Mouse (Mus musculus): Measurements from ENCODE around the gene Gm45021.

Gene Gm45021

GRCm38 (mm10) chr6:48572572-48573061, 16.8 kb upstream of the Gm45021 start, which contains the start of gene Rarres2:
Rarres2 (minus strand) TSS chr6:48572789.
- DNase-seq (ENCODE audit: low read depth, low spot score): no peak

GRCm38 (mm10) chr6:48573280-48573679, 16.1 kb upstream of the Gm45021 start:
- no peak for DNase-seq (ENCODE audit: low read depth, low spot score)

- DNase-seq (ENCODE audit: low read depth, low spot score): no peak
Measured at GRCm38 (mm10) chr6:48573981-48574380, 15.4 kb upstream of the Gm45021 start.

GRCm38 (mm10) chr6:48578736-48579135, 10.7 kb upstream of the Gm45021 start:
- no peak for DNase-seq (ENCODE audit: low read depth, low spot score)

GRCm38 (mm10) chr6:48579215-48579648, 10.2 kb upstream of the Gm45021 start:
- DNase-seq (ENCODE audit: low read depth, low spot score): no peak

GRCm38 (mm10) chr6:48581257-48581656, 8.2 kb upstream of the Gm45021 start:
- DNase-seq (ENCODE audit: low read depth, low spot score): no peak

GRCm38 (mm10) chr6:48582037-48582436, 7.4 kb upstream of the Gm45021 start:
- DNase-seq (ENCODE audit: low read depth, low spot score): no peak

- DNase-seq (ENCODE audit: low read depth, low spot score): no peak
Measured at GRCm38 (mm10) chr6:48591221-48591845, 1.9 kb downstream of the Gm45021 start.

- DNase-seq (ENCODE audit: low read depth, low spot score): no peak
Measured at GRCm38 (mm10) chr6:48591871-48592270, 2.5 kb downstream of the Gm45021 start.

- peak; percentile 79 for DNase-seq (ENCODE audit: low read depth, low spot score)
Measured at GRCm38 (mm10) chr6:48593158-48594042, 4.0 kb downstream of the Gm45021 start, which contains the start of the genes Repin1 and Gm44965. Repin1 (plus strand) TSS chr6:48593883. Gm44965 (plus strand) TSS chr6:48593941.

- peak; percentile 22 for DNase-seq (ENCODE audit: low read depth, low spot score)
Measured at GRCm38 (mm10) chr6:48594043-48594738, 4.8 kb downstream of the Gm45021 start.

GRCm38 (mm10) chr6:48595278-48595677, 5.9 kb downstream of the Gm45021 start:
- no peak for DNase-seq (ENCODE audit: low read depth, low spot score)

GRCm38 (mm10) chr6:48596545-48597232, 7.3 kb downstream of the Gm45021 start:
- DNase-seq (ENCODE audit: low read depth, low spot score): no peak

GRCm38 (mm10) chr6:48597233-48597625, 7.8 kb downstream of the Gm45021 start:
- no peak for DNase-seq (ENCODE audit: low read depth, low spot score)

- DNase-seq (ENCODE audit: low read depth, low spot score): no peak
Measured at GRCm38 (mm10) chr6:48600594-48600993, 11.2 kb downstream of the Gm45021 start.

- DNase-seq (ENCODE audit: low read depth, low spot score): peak; percentile 92
Measured at GRCm38 (mm10) chr6:48601271-48602079, 12.1 kb downstream of the Gm45021 start, which contains the start of gene Zfp775. Zfp775 (plus strand) TSS chr6:48602063.

GRCm38 (mm10) chr6:48602080-48602741, 12.8 kb downstream of the Gm45021 start:
- DNase-seq (ENCODE audit: low read depth, low spot score): no peak

GRCm38 (mm10) chr6:48608124-48608523, 18.7 kb downstream of the Gm45021 start:
- DNase-seq (ENCODE audit: low read depth, low spot score): no peak

GRCm38 (mm10) chr6:48609512-48609911, 20.1 kb downstream of the Gm45021 start:
- DNase-seq (ENCODE audit: low read depth, low spot score): no peak

GRCm38 (mm10) chr6:48610657-48611056, 21.2 kb downstream of the Gm45021 start:
- no peak for DNase-seq (ENCODE audit: low read depth, low spot score)

All from brain, embryonic 18.5 days (tissue).